Mouse (Mus musculus) thymus, postnatal 10 days (tissue): Measurements from ENCODE around the gene Prss38.

Experiments
- DNase-seq, 2 experiments: peaks; one replicate each; pipeline ENCODE4 v3.0.0; 2021; ENCODE audit warnings: low spot score in 2 of 2

The Prss38 gene

DNA sequence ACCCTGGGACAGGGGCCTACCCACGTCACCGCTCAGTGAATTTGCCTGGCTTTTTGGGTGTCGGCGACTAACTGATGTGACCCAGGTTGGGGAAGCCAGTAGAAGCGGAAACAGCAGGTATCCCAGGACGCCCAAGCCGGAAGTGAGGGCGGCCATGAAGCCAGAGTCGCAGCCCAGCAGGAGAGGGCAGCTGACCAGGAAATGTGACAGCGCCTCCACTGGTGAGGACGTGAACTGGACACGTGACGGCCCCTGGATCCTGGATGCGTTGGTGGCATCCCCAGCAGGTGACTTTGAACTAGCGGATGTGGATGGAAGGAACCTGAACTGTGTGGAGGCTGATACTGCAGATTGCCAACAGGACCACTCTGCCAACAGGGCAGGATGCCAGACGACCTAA lies at the start of gene Prss38:
TSS of gene Prss38 (minus strand) at position 183 of the 400 bp plus-strand sequence.
- DNase-seq = no peak

DNA sequence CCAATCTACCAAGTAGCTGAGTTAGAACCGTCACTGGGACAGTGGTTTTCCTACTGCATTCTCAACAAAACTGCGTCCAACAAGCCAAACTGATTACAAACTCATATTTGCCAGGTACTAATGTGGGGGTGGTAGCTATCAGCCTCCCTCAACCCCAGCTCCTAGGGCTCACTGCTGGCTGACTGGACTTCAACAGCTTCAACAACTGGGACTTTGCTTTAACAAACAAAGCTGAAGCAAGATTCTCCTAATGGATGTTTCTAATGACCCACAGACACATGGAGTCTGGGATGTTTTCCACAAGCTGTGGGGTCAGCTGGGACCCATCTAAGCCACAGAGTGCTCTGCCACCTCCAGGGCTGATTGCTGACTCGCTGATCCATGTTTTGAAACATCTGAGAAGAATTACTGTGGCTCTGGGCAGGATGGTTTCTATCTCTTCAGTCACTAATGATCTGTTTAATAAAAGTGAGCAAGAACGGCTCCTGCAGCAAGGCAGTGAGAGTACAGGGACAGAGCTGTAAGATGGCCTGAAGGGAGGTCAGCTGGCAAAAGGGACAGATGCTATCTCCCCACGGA lies 47.6 kb upstream of the Prss38 start:
- no peak for DNase-seq

DNA sequence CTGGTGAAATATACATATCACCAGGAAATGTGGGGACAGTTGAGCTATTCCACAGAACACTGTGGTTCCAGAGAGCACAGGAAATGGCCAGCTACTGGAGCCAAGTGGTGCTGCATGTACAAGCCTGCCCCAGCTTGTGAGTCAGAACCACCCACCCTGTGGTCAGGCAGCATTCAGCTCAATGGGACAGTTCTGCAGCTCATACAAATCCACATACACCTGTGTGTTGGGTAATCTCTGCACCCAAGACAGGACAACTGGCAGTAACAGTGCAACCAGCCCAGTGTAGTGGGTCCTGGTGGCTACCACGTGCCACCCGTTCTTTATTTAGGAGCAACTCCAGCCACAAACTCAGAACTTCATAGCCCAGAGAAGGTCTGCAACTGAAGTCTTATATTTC lies 46.5 kb upstream of the Prss38 start:
- DNase-seq = no peak

- DNase-seq = no peak
These were observed 46.0 kb upstream of the Prss38 start for GRCm38 (mm10) chr11:59421436-59421835.

DNA sequence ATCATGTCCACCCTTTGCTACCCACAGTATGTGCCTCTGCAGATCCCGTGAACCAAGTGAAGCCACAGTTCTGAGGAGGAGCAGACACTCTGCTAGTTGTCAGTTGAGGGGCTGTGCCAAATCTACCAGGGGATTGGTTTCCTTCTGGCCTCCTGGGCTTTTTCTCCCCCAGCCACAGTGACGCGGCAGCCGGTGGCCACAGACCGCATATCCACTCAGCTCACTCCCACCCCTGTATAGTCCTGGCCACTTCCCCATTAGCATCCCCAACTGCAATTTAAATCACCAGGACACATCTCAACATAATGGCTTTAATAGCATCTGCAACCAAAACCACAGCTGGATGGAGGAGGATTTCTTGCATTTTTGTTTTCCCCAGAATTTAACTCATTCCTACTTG lies 43.3 kb upstream of the Prss38 start:
- DNase-seq = no peak

DNA sequence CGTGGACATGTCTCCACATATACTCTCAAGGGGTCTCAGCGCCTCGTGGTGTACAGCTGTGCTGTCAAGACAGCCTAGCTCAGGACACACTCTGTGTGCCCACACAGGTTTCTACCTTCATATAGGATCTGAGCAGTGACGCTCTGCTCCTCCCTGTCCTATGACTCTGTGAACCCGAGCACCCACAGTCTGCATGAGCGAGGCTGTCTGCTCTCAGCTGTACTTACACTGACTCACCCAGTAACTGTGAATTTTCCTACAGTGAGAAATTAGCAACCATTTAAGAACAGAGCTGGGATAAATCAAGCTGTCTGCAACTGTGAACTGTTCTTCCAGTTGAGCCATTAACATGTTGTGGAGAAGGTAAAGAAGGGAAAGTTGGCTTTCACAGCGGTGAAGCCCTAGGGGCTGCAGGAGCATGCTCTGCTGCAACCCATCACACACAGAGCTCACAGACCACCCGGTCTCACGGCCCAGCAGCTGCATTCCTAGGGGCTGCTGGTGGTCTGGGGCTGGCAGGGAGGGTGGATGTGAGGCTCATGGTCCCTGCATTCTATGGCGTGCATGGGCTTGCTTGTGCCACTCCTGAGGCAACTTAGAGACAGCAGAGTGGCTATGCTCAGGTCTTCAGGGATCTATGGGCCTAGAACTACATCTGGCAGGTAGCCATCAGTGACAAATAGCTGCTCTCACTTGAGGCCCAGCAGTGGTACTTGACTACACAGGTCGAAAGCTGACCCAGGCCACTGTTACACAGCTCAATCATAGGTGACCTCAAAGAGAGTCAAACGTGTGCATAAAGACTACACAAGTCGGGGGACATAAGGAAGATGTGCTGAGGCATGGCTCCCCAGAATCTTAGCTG lies 37.8 kb upstream of the Prss38 start:
- DNase-seq = no peak

GRCm38 (mm10) chr11:59412058-59412457 lies 36.6 kb upstream of the Prss38 start:
- DNase-seq = no peak

- no peak for DNase-seq
These were observed 35.4 kb upstream of the Prss38 start for GRCm38 (mm10) chr11:59410851-59411250.

DNA sequence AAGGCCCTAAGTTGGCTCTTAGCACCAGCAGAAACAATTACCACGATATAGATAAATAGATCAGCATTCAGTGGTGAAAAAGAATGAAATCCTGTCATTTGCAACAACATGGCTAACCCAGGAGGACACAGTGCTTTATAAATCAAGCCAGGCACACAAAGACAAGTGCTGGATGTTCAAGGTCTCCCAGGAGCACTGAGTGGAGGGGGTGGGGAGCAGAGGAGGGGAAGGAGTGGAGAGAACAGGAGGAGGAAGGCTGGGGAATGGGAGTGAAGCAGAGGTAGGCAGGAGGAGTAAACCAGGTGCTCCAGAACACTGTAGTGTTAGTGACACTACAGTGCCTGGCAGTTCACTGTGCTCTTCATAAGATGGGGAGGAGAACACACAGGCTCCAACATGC lies 30.3 kb upstream of the Prss38 start:
- DNase-seq = no peak

DNA sequence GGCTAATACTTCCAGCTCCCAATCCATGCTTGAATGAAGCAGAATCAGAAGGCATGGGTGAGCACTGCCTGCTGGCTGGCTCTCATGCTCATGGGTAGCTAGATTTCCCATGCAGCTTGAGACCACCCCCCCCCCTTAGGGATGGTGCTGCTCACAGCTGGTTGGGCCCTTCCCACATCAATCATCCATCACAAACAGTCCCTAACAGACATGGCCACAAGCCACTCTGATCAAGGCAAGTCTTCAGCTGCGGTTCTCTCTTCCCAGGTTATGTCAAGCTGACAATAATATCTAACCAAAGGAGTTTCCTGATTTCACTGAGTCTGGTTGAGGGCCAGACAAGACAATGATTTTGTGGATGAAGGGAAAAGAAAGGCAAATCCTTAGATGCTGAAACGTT lies 25.4 kb upstream of the Prss38 start:
- DNase-seq = peak; percentile 31

DNA sequence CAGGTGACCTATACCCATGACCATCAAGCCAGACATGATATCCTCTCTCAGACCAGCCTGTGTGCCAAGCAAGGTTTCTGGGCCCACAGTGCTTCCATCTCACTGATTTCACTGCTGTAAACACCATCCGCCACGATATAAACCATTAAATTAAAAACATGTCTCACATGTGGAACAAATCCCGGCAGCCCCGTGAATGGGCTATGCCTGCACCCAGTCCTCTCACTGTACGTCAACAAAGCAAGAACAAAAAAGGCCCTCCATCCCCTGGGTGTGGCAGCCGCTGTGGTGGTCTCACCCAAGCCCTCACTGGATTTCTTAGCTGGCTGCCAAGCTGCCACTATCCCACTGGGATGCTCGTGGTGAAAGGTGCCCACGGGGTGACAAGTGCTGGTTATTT lies 24.4 kb upstream of the Prss38 start:
- no peak for DNase-seq

DNA sequence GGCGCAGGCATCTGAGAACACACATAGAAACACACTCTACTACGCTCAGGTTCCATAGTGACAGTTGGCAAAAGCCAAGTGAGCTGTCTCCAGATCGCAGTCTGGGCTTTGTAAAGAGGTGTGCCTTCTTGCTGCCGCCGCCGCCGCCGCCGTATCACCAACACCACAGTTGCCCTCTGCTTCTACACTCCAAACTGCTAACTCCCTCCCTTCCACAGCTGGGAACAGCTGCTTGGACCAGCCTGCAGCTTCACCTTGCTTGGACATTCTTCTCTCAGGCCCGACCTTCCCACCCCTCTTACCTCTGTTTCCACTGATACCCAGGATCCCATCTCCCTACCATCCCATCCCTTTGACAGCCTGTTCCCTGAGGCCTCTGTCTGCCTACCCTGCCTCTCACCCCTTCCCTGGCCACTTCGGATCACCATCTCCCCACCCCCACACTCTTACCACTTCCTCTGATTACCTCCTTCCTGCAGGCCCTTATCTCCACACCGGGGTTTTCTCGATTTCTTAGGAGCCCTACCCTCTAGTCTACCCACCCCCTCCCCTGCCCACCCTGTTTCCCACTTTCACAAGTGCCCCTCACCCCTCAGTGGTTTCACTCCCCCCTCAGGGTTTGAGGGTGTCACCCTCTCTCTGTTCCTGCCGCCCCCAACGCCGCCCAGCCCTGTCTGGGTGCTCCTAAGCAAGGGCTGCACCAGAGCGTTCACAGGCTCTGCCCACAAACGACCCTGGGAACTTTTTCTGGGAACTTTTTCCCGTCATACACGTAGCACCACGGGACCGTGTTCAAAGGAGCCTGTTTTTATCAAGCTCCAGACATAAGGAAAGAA lies 22.3 kb upstream of the Prss38 start:
- peak; percentile 25 to 38 for DNase-seq

DNA sequence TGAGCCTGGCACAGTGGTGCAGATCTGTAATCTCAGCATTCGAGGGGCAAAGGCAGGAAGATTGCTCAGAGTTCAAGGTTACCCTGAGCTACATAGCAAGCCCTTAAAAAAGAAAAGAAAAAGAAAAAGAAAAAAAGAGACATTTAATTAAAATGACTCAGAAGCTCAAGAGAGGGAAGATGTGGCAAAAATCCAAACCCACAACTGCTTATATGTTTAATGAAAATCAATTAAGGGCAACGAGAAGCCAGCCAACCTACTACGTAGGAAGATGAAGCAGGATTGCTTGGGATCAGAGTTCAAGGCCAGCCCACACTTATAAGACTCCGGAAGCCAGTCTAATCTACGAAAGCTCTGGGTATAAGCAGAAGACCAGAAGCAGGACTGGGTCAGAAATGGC lies 19.0 kb upstream of the Prss38 start:
- no peak for DNase-seq

DNA sequence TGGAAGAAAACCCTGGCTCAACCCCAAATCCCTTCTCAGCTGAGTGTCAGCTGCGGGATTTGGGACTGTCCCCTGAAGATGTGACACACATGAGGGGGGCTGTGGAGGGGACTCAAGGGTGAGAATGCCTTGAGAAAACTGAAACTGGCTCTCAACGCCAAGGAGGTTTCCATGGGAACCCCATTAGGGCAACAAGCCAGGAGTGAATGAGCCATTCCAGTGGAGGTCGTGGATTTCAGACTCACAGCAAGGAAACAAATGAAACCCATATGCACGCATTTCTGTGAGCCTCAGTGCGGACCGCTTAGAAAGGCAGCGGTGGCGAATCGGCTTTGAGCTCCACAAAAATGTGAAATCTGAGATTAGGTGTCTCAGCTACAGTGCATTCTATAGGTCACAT lies 18.1 kb upstream of the Prss38 start:
- no peak for DNase-seq

DNA sequence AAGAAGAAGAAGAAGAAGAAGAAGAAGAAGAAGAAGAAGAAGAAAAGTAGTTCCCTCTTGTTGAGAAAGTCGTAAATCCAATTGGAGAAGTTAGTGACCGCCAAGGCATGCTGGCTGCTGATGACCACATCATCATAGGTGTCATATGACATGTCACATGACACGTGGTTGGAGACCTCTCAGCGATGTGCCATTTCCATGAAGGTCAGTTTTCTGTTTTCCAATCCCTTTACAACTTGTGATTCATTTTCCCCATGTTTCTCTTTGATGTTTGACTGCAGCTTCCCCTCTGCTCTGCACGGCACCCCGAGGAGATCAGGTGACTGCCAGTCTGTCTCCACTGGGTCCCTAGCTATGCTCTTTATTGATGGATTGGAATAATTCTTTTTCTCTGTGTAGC lies 16.8 kb upstream of the Prss38 start:
- no peak for DNase-seq

DNA sequence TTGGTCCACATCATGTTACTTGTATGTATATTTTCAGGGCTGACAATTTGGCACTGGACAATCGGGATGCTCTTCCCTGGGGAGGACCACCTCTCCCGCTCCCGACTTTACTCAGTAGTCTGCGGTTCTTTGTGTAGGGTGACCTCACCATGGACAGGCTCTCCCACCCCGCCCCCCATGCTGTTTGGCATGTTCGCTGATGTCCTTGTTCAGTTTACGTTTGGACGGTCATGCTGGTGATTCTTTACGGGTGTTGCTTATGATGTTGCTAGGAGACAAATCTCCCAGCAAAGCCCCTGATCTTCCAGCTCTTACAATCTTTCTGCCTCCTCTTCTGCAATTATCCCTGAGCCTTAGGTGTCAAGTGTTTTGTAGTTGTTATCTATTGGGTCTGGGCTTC lies 15.0 kb upstream of the Prss38 start:
- no peak for DNase-seq

DNA sequence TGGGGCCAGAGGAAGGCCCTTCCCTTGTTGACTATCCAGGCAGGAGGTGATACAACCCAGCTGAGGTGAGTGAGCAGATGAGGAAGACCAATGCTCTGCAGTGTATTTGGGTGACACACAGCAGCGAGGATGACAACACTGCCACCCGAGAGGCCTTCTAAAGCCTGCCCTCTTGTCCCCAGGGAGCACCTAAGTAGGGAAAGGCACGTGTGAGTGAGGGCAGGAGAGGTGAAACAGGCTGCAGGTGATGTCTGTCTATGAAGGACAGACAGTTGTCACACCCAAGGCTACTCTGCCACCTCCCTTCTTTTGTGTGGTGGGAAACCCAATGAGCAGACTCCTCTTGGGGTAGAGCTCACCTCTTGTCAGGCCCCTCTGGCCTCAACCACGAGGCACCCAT lies 14.2 kb upstream of the Prss38 start:
- no peak for DNase-seq

DNA sequence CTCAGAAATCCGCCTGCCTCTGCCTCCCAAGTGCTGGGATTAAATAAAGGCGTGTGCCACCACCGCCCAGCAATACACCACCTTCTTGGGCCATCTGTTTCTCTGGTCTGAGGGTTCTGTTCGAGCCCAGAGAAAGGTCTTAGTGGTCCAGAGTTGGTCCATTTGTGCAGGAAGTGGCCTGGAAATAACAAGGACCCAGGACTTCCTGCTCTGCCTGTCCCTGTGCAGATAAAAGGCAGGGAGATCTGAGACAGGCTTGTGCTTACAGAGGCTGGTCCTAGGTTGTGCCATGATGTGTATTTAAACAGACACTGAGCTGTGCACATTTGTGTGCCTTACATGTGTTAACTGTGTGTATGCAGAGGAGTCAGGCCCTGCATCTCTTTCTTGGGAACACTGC lies 13.3 kb upstream of the Prss38 start:
- no peak for DNase-seq

DNA sequence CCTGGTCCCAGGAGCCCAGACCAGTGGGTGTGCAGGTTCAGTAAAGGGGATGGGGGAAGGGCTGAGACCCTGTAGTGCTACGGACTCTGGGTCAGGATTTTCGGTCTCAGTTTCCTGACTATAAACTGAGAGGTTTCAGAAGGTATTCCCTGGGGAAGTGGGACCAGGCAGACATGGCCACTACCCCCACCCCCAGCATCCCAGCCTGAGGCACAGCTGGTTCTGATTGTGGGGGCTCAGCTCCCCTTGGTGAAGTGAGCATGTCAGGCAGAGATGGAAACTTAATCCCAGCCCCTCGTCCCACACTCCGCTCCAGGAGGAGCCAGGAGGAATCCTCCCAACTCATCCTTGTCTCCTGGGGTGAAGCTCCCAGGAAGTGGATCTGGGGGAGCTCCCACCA lies 12.0 kb upstream of the Prss38 start:
- no peak for DNase-seq

GRCm38 (mm10) chr11:59385123-59385522 lies 9.7 kb upstream of the Prss38 start:
- no peak for DNase-seq

DNA sequence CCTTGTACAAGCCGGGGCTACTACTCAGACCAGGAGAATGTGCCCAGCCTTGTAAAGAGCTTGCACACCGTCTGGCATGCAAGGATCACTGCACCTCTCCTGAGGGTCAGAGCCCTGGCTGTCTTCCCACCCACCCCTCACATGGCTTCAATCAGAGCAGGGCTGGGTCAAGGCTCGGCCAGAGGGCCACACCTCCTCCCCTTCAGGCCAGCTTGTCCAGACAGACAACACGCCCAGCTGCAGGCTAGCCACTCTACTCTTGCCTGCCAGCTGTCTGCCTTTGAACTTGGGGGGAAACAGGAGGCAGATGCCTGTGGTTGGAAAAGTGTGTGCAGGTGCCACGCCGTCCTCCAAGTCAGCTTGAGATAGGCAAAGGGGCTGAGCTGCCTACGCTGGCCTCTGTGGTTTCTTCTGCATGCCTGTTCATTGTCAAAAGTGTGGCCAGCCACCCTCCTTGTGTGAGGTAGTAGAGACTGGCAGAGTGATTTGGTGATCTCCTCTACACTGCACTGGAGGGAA lies 9.0 kb upstream of the Prss38 start:
- peak; percentile 69 to 74 for DNase-seq

DNA sequence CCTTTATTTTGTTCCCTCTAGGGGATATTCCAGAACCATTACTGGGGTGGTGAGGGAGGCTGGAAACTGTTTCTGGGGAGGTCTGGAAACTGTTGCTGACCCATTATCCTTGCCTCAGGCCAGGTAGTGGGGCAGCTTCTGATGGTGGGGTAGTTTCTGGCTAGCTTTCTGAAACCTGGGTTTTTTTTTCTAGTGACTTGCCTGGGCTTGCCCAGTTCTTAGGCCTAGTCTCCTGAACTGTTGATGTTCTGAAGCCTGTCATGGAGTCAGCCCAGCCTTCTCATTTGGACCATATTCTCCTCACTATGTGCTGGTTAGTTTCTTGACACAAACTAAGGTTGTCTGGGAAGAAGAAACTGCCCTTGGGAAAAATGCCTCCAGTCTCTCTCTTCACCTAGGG lies 4.1 kb upstream of the Prss38 start:
- DNase-seq = no peak
